Mouse (Mus musculus) brain, embryonic 14.5 days (tissue): ENCODE data around the gene Baiap3. TPM values are rescaled to one million over a fixed set of nuclear protein-coding genes. Genes with fewer than 3 reads are reported as not detected.

Experiments used
- DNase-seq: peaks from one replicate; pipeline ENCODE4 v3.0.0-alpha.2; 2011; ENCODE audit warnings: low read depth
- CTCF ChIP-seq: fragments of 200-500 bp; IDR thresholded peaks from 2 replicates; pipeline ENCODE4 v1.5.1; 2012; ENCODE audit warnings: inconsistent platforms, mild to moderate bottlenecking, moderate library complexity, borderline replicate concordance; ENCODE audit not compliant: insufficient read depth, insufficient read length; ENCODE audit errors: extremely low read depth
- POLR2A ChIP-seq: fragments of 200-500 bp; IDR thresholded peaks from 2 replicates; pipeline ENCODE4 v1.6.1; 2012; ENCODE audit warnings: mild to moderate bottlenecking, inconsistent platforms, borderline replicate concordance; ENCODE audit not compliant: poor library complexity, insufficient read depth, insufficient read length, severe bottlenecking; ENCODE audit errors: extremely low read depth
- polyA plus RNA-seq: library from polyadenylated mRNA; depleted of rRNA; stranded (reverse); fragments of >200 nt; gene quantifications from 2 replicates; pipeline ENCODE4 v1.2.3, GENCODE M21; 2012; rRNA removed

Baiap3 gene
- 15.6 and 16.6 TPM in 2 replicates for polyA plus RNA-seq

- TF ChIP-seq CTCF, result no peak
- no peak for TF ChIP-seq POLR2A
- peak; percentile 25 for DNase-seq
Observed at GRCm38 (mm10) chr17:25256140-25256754, at the start of gene Baiap3. TSS of gene Baiap3 (minus strand) at chr17:25256364.

- no peak for TF ChIP-seq POLR2A
- TF ChIP-seq CTCF, result no peak
- DNase-seq, result no peak
Observed at GRCm38 (mm10) chr17:25298094-25298493, 41.9 kb upstream of the Baiap3 start, which contains the start of gene Prss34. TSS of gene Prss34 (plus strand) at chr17:25298394.

GRCm38 (mm10) chr17:25294111-25294510 is 37.9 kb upstream of the Baiap3 start:
- no peak for TF ChIP-seq CTCF
- DNase-seq, result no peak

GRCm38 (mm10) chr17:25293495-25293894 is 37.3 kb upstream of the Baiap3 start:
- no peak for TF ChIP-seq POLR2A
- TF ChIP-seq CTCF, result no peak

GRCm38 (mm10) chr17:25290411-25290810 is 34.2 kb upstream of the Baiap3 start:
- TF ChIP-seq CTCF, result no peak
- no peak for TF ChIP-seq POLR2A
- DNase-seq, result no peak

More at GRCm38 (mm10) chr17:25293495-25293894, 37.3 kb upstream of the Baiap3 start:
- no peak for DNase-seq

GRCm38 (mm10) chr17:25288842-25289241 is 32.7 kb upstream of the Baiap3 start:
- TF ChIP-seq CTCF (peak; percentile 80), POLR2A (no peak)
- peak; percentile 68 for DNase-seq

- no peak for TF ChIP-seq POLR2A
- peak; percentile 86 for TF ChIP-seq CTCF
- DNase-seq, result peak; percentile 78
Observed at GRCm38 (mm10) chr17:25285033-25285432, 28.9 kb upstream of the Baiap3 start.

GRCm38 (mm10) chr17:25282133-25282532 is 26.0 kb upstream of the Baiap3 start:
- no peak for TF ChIP-seq CTCF
- TF ChIP-seq POLR2A, result no peak

GRCm38 (mm10) chr17:25275833-25276232 is 19.7 kb upstream of the Baiap3 start:
- no peak for DNase-seq
- TF ChIP-seq CTCF (no peak), POLR2A (no peak)

More at GRCm38 (mm10) chr17:25282133-25282532, 26.0 kb upstream of the Baiap3 start:
- peak; percentile 30 for DNase-seq

GRCm38 (mm10) chr17:25274571-25275346 is 18.6 kb upstream of the Baiap3 start, which contains the start of gene Ube2i:
TSS of gene Ube2i (minus strand) at chr17:25274622.
- no peak for TF ChIP-seq CTCF
- no peak for TF ChIP-seq POLR2A
- DNase-seq, result no peak

GRCm38 (mm10) chr17:25273706-25274501 is 17.7 kb upstream of the Baiap3 start:
- TF ChIP-seq POLR2A (peak; percentile 36; the same call in 1 of the 2 replicates), CTCF (peak; percentile 91)
- DNase-seq, result peak; percentile 99

GRCm38 (mm10) chr17:25272951-25273705 is 17.0 kb upstream of the Baiap3 start:
- TF ChIP-seq CTCF, result no peak
- TF ChIP-seq POLR2A, result peak; percentile 98
- DNase-seq, result peak; percentile 98
